Mouse (Mus musculus) CH12.LX (cell line): ENCODE measurements at regions not wholly inside any gene's neighbourhood (a gene's known extent, or its start where the extent isn't known, plus 50 kb on each side); places are given as distances from the start of the nearest gene placed in this dataset.

Source experiments
- DNase-seq: peaks from one replicate; pipeline ENCODE4 v3.0.0-alpha.2; 2013; ENCODE audit errors: extremely low read depth
- H3K27ac ChIP-seq: 2 replicates; pipeline ENCODE4 v1.5.1; 2012; ENCODE audit warnings: low read depth, mild to moderate bottlenecking, control low read depth, moderate library complexity; ENCODE audit not compliant: insufficient read depth
- H3K27me3 ChIP-seq: replicated peaks from 2 replicates; pipeline ENCODE3; 2012; ENCODE audit warnings: inconsistent platforms
- H3K36me3 ChIP-seq, 2 experiments: replicated peaks in 1 of 2; 2 replicates each; pipeline versions ENCODE3 to v1.6.1; 2012; ENCODE audit warnings: inconsistent platforms in 1 of 2, low read length in 1 of 2, mild to moderate bottlenecking in 1 of 2, mixed read lengths in 1 of 2, moderate library complexity in 1 of 2; ENCODE audit not compliant: control insufficient read depth in 1 of 2, insufficient read depth in 1 of 2
- H3K4me1 ChIP-seq, 2 experiments: 2 replicates each; pipeline ENCODE4 v1.6.1; 2012; ENCODE audit warnings: inconsistent platforms in 1 of 2, moderate library complexity in 1 of 2; ENCODE audit not compliant: insufficient read depth in 2 of 2, control insufficient read depth in 1 of 2
- H3K4me2 ChIP-seq: 2 replicates; pipeline ENCODE4 v1.6.1; 2012; ENCODE audit warnings: low read depth, mild to moderate bottlenecking, control low read depth; ENCODE audit not compliant: poor library complexity, insufficient read depth, severe bottlenecking
- H3K4me3 ChIP-seq, 3 experiments: fragments of 150-350 bp in 1 of 3; sonication (generic) in 1 of 3; replicated peaks in 1 of 3; 2 replicates each; pipeline versions ENCODE3 to v1.5.1; 2011 to 2012; ENCODE audit warnings: low read depth in 2 of 3, low read length in 2 of 3, mild to moderate bottlenecking in 2 of 3, moderate library complexity in 2 of 3, control low read depth in 1 of 3, improper control_type of control experiment in 1 of 3, inconsistent platforms in 1 of 3, mixed read lengths in 1 of 3; ENCODE audit not compliant: poor library complexity in 1 of 3
- H3K79me2 ChIP-seq: replicated peaks from 2 replicates; pipeline ENCODE4 v1.6.1; 2012; ENCODE audit warnings: mild to moderate bottlenecking, moderate library complexity; ENCODE audit not compliant: control insufficient read depth, poor library complexity, insufficient read depth, severe bottlenecking; ENCODE audit errors: extremely low read depth
- H3K9ac ChIP-seq: 2 replicates; pipeline ENCODE4 v1.6.1; 2012; ENCODE audit warnings: low read depth, mild to moderate bottlenecking, control low read depth, moderate library complexity; ENCODE audit not compliant: insufficient read depth
- H3K9me3 ChIP-seq: replicated peaks from 2 replicates; pipeline ENCODE3; 2012; ENCODE audit warnings: low read length, inconsistent platforms, mixed read lengths
- BHLHE40 ChIP-seq: IDR thresholded peaks from 2 replicates; pipeline ENCODE4 v1.6.1; 2011; ENCODE audit warnings: mild to moderate bottlenecking, low read depth, low read length, improper control_type of control experiment
- CHD2 ChIP-seq: IDR thresholded peaks from 2 replicates; pipeline ENCODE4 v1.6.1; 2011; ENCODE audit warnings: low read length, improper control_type of control experiment
- CTCF ChIP-seq, 2 experiments: IDR thresholded peaks in 1 of 2; conservative IDR thresholded peaks in 1 of 2; 2 replicates each; pipeline ENCODE4 v1.5.1; 2011 to 2012; ENCODE audit warnings: low read depth in 2 of 2, low read length in 2 of 2, improper control_type of control experiment in 1 of 2, inconsistent platforms in 1 of 2, mild to moderate bottlenecking in 1 of 2, moderate library complexity in 1 of 2
- E2F4 ChIP-seq: IDR thresholded peaks from 2 replicates; pipeline ENCODE4 v1.6.1; 2011; ENCODE audit warnings: low read depth, low read length, improper control_type of control experiment; ENCODE audit not compliant: insufficient replicate concordance
- EP300 ChIP-seq: IDR thresholded peaks from 2 replicates; pipeline ENCODE4 v1.6.1; 2011; ENCODE audit warnings: low read length, improper control_type of control experiment
- ETS1 ChIP-seq: conservative IDR thresholded peaks from 2 replicates; pipeline ENCODE4 v1.6.1; 2012; ENCODE audit warnings: low read depth, mild to moderate bottlenecking, inconsistent platforms, low read length, improper control_type of control experiment, moderate library complexity
- HCFC1 ChIP-seq: IDR thresholded peaks from 2 replicates; pipeline ENCODE4 v1.6.1; 2012; ENCODE audit warnings: low read depth, mild to moderate bottlenecking, inconsistent platforms, low read length, improper control_type of control experiment
- KAT2A ChIP-seq: IDR thresholded peaks from 2 replicates; pipeline ENCODE4 v1.6.1; 2012; ENCODE audit warnings: low read length, improper control_type of control experiment, inconsistent platforms; ENCODE audit not compliant: insufficient replicate concordance
- MEF2A ChIP-seq: IDR thresholded peaks from 2 replicates; pipeline ENCODE4 v1.6.1; 2014; ENCODE audit warnings: low read depth, mild to moderate bottlenecking, inconsistent platforms, low read length, improper control_type of control experiment, borderline replicate concordance
- MXI1 ChIP-seq: IDR thresholded peaks from 2 replicates; pipeline ENCODE4 v1.6.1; 2011; ENCODE audit warnings: mild to moderate bottlenecking, low read depth, low read length, improper control_type of control experiment
- MYC ChIP-seq: IDR thresholded peaks from 2 replicates; pipeline ENCODE4 v1.6.1; 2011; ENCODE audit warnings: low read depth, mild to moderate bottlenecking, improper control_type of control experiment, low read length
- NRF1 ChIP-seq: IDR thresholded peaks from 2 replicates; pipeline ENCODE4 v1.6.1; 2014; ENCODE audit warnings: low read depth, mild to moderate bottlenecking, inconsistent platforms, low read length, improper control_type of control experiment, moderate library complexity
- PAX5 ChIP-seq: IDR thresholded peaks from 2 replicates; pipeline ENCODE4 v1.6.1; 2012; ENCODE audit warnings: low read length, inconsistent platforms, mixed read lengths
- POLR2A ChIP-seq: IDR thresholded peaks from 2 replicates; pipeline ENCODE4 v1.6.1; 2011; ENCODE audit warnings: low read depth, mild to moderate bottlenecking, improper control_type of control experiment, low read length
- RAD21 ChIP-seq: IDR thresholded peaks from 2 replicates; pipeline ENCODE4 v1.6.1; 2011; ENCODE audit warnings: low read depth, mild to moderate bottlenecking, low read length, improper control_type of control experiment, moderate library complexity
- SIN3A ChIP-seq: IDR thresholded peaks from 2 replicates; pipeline ENCODE4 v1.6.1; 2012; ENCODE audit warnings: low read length, improper control_type of control experiment, inconsistent platforms
- SMC3 ChIP-seq: IDR thresholded peaks from 2 replicates; pipeline ENCODE4 v1.6.1; 2011; ENCODE audit warnings: low read depth, low read length, improper control_type of control experiment
- TCF12 ChIP-seq: IDR thresholded peaks from 2 replicates; pipeline ENCODE4 v1.6.1; 2014; ENCODE audit warnings: low read depth, mild to moderate bottlenecking, inconsistent platforms, low read length, improper control_type of control experiment
- ZMIZ1 ChIP-seq: IDR thresholded peaks from 2 replicates; pipeline ENCODE4 v1.6.1; 2012; ENCODE audit warnings: low read depth, mild to moderate bottlenecking, inconsistent platforms, low read length, improper control_type of control experiment
- ZNF384 ChIP-seq: IDR thresholded peaks from 2 replicates; pipeline ENCODE4 v1.6.1; 2012; ENCODE audit warnings: low read depth, low read length, improper control_type of control experiment, inconsistent platforms
- dilution Hi-C: fragments of 300-500 bp; cut with MboI; formaldehyde crosslinking; loops from 2 replicates; pipeline ENCODE4 v1.14.3; 2020; ENCODE audit warnings: low sequenced_read_pairs; ENCODE audit not compliant: extremely low pct_unique_long_range_greater_than_20kb, extremely low pct_ligation_motif_present
- in situ Hi-C: fragments of 300-500 bp; cut with MboI; formaldehyde crosslinking; loops from 3 replicates; pipeline ENCODE4 v1.14.3; 2019; ENCODE audit warnings: low sequenced_read_pairs, low pct_ligation_motif_present, low pct_unique_long_range_greater_than_20kb, mixed read lengths

- no peak for DNase-seq
These were observed 216.1 kb upstream of the Map3k1 start for GRCm38 (mm10) chr13:112024667-112025585.

GRCm38 (mm10) chr13:112025586-112025950 lies 216.8 kb upstream of the Map3k1 start:
- Histone ChIP-seq H3K36me3 (no peaks in the 10 kb centered on the region), H3K27me3 (no peaks in the 10 kb centered on the region), H3K4me1 (peaks cover 0 to 13% of the 10 kb centered on the region in 2 experiments; a peak in 2 of 4 replicates), H3K4me3 (no peak overlapping the region), H3K9ac (no peak overlapping the region), H3K27ac (no peak overlapping the region), H3K79me2 (no peaks in the 10 kb centered on the region), H3K4me2 (no peak overlapping the region), H3K9me3 (no peaks in the 10 kb centered on the region)
- dilution Hi-C loops = no loop called here
- in situ Hi-C loops = no loop called here
- DNase-seq = no peak
- TF ChIP-seq TCF12 (no peak), KAT2A (no peak), HCFC1 (no peak)

More at GRCm38 (mm10) chr13:112024667-112025585, 216.1 kb upstream of the Map3k1 start:
- H3K27ac ChIP-seq = no peak overlapping the region
- dilution Hi-C loops (no loop called here), in situ Hi-C loops (no loop called here)
- H3K36me3 ChIP-seq = no peaks in the 10 kb centered on the region
- H3K4me2 ChIP-seq = no peak overlapping the region
- TF ChIP-seq KAT2A = no peak
- TF ChIP-seq ZNF384 = no peak
- no peak for TF ChIP-seq CHD2
- no peak for TF ChIP-seq E2F4
- TF ChIP-seq ZMIZ1 = no peak
- no peak for TF ChIP-seq MYC
- TF ChIP-seq SIN3A = no peak
- no peak for TF ChIP-seq MXI1
- no peak; the same call in 1 of the 2 replicates for TF ChIP-seq SMC3
- no peak for TF ChIP-seq RAD21
- TF ChIP-seq BHLHE40 = no peak
- no peak for TF ChIP-seq PAX5
- TF ChIP-seq NRF1 = no peak
- TF ChIP-seq ETS1 = no peak
- TF ChIP-seq HCFC1 = no peak
- no peak for TF ChIP-seq POLR2A
- TF ChIP-seq EP300 = no peak
- TF ChIP-seq CTCF (conservative IDR thresholded peaks at IDR 0.05 in 1 of 2, IDR thresholded peaks at IDR 0.05 in 1 of 2; ENCODE audit: low read depth in 2 of 2, low read length in 2 of 2) = no peak
- TF ChIP-seq MEF2A = no peak
- no peak overlapping the region for H3K4me3 ChIP-seq
- peaks cover 0 to 13% of the 10 kb centered on the region in 2 experiments; a peak in 2 of 4 replicates for H3K4me1 ChIP-seq
- no peaks in the 10 kb centered on the region for H3K27me3 ChIP-seq
- H3K79me2 ChIP-seq = no peaks in the 10 kb centered on the region
- no peaks in the 10 kb centered on the region for H3K9me3 ChIP-seq
- H3K9ac ChIP-seq = no peak overlapping the region
